Mouse (Mus musculus): ENCODE results near the gene Chmp5. TPM values are rescaled to one million over a fixed set of nuclear protein-coding genes. Genes with fewer than 3 reads are reported as not detected.

Chmp5 gene
- polyA plus RNA-seq, 1 experiment = 49.0 TPM

DNA sequence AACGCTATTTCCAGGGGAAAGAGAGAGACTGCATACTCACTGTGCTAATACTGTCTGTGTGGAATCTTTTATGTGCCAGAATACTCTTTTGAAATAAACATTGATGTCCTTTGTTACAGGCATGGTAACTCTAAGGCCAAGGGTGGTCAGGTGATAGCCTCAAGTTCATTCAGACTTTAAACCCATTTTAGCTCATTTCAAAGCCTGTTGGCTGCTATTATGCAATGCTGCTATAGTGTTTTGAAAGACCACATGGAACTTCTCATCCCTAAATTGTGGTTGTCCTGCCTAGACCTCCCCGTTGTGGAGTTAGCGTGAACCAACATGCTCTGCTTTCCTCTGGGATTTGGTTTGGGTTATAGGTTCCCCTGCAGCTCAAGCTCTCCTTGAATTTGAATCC, 27.5 kb downstream of the Chmp5 start:
- TF ChIP-seq POLR2A (IDR thresholded peaks at IDR 0.05; ENCODE audit: borderline replicate concordance, control insufficient read depth, low read depth, low read length) = no peak
- no peak for TF ChIP-seq CTCF (IDR thresholded peaks at IDR 0.05; ENCODE audit: control insufficient read depth, insufficient read depth, low read length)
- 62% methylated on average over 3 of the region's 3 CpGs for WGBS
- Histone ChIP-seq H3K4me3 (replicated peaks; ENCODE audit: control insufficient read depth, low read depth, low read length) (no peak overlapping the region), H3K4me1 (ENCODE audit: control insufficient read depth, insufficient read depth, low read length) (no peaks in the 10 kb centered on the region; the same call in 1 of the 2 replicates), H3K27ac (ENCODE audit: control insufficient read depth, insufficient read depth, low read depth, low read length, poor library complexity) (no peak overlapping the region)

DNA sequence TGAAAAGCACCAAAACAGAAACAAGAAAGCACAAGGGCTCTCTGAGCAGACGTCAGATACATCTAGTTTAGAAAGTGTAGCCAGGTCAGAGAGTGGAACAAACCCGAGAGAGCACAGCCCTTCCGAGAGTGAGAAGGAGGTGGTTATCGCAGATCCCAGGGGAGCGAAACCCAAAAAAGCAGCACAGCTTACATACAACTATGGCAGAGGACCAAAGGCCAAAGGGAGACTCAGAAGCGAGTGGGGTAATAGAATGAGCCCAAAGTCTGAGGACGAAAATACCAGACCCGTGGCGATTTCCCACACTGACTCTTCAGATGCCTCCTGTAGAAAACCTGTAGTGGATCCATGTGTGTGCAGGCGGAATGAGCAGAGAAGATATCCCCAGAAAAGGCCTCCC, 28.4 kb downstream of the Chmp5 start:
- H3K4me1 ChIP-seq (ENCODE audit: control insufficient read depth, insufficient read depth, low read length) = no peaks in the 10 kb centered on the region; the same call in 1 of the 2 replicates
- no peak overlapping the region for H3K4me3 ChIP-seq (replicated peaks; ENCODE audit: control insufficient read depth, low read depth, low read length)
- WGBS = 88% methylated on average over 10 of the region's 10 CpGs
- H3K27ac ChIP-seq (ENCODE audit: control insufficient read depth, insufficient read depth, low read depth, low read length, poor library complexity) = no peak overlapping the region
- TF ChIP-seq POLR2A (IDR thresholded peaks at IDR 0.05; ENCODE audit: borderline replicate concordance, control insufficient read depth, low read depth, low read length) = no peak
- TF ChIP-seq CTCF (IDR thresholded peaks at IDR 0.05; ENCODE audit: control insufficient read depth, insufficient read depth, low read length) = no peak

DNA sequence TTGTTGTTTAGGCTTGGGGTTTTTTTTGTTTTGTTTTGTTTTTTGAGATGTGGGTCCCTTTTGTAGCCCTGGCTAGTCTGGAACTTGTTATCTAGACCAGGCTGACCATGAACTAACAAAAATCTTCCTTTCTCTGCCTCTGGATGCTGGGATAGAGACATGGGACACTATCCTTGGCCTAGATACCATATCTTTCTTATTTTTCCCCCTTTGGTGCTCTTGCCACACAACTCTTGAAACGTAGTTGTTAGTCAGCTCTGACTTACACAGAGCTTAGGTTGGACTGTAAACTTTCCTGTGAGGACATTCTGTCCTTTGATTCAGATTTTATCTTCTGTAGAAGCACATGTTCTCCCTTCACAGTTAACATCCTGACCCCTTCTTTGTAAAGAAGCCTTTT, 31.2 kb downstream of the Chmp5 start:
- Histone ChIP-seq H3K4me3 (replicated peaks; ENCODE audit: control insufficient read depth, low read depth, low read length) (no peak overlapping the region), H3K27ac (ENCODE audit: control insufficient read depth, insufficient read depth, low read depth, low read length, poor library complexity) (no peak overlapping the region), H3K4me1 (ENCODE audit: control insufficient read depth, insufficient read depth, low read length) (no peaks in the 10 kb centered on the region; the same call in 1 of the 2 replicates)
- WGBS = 80% methylated on average over 1 of the region's 1 CpGs
- no peak for TF ChIP-seq POLR2A (IDR thresholded peaks at IDR 0.05; ENCODE audit: borderline replicate concordance, control insufficient read depth, low read depth, low read length)
- TF ChIP-seq CTCF (IDR thresholded peaks at IDR 0.05; ENCODE audit: control insufficient read depth, insufficient read depth, low read length) = no peak

DNA sequence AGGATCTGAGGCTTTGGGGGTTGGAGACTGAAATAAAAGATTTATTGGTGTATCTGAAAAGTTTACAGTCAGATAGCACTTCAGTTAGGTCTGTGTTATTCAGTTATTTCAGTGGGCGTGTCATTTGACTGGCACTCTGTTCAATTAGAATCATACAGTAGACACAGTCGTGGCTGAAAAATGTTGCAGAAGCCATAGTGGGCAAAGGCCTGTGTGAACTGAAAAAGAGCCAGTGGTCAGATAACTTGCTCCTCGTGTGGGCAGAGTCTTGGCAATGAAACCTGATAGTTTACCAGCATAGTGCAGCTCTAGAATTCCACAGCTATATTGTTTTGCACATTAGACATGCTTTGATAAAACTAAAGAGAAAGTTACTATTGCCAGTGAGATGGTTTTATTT, 34.3 kb downstream of the Chmp5 start:
- Histone ChIP-seq H3K27ac (ENCODE audit: control insufficient read depth, insufficient read depth, low read depth, low read length, poor library complexity) (no peak overlapping the region), H3K4me3 (replicated peaks; ENCODE audit: control insufficient read depth, low read depth, low read length) (no peak overlapping the region), H3K4me1 (ENCODE audit: control insufficient read depth, insufficient read depth, low read length) (no peaks in the 10 kb centered on the region)
- 66% methylated on average over 3 of the region's 3 CpGs for WGBS
- no peak for TF ChIP-seq POLR2A (IDR thresholded peaks at IDR 0.05; ENCODE audit: borderline replicate concordance, control insufficient read depth, low read depth, low read length)
- no peak for TF ChIP-seq CTCF (IDR thresholded peaks at IDR 0.05; ENCODE audit: control insufficient read depth, insufficient read depth, low read length)

DNA sequence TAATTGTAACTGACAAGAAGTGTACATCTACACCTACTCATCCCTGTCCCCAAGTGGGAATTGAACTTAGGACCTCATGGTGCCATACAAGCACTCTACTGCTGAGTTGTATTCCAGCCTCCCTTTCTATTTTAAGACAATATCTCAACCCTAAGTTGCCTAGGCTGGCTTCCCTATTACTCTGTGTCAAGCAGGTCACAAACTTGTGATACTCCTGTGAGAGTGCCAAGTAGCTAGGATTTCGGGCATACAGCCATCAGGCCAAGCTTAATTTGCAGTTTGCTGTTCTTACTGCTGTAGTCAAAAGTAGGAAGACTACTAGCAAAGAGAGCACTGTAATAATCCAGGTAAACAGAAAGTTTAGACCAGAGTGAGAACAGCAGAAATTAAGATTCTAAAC, 35.5 kb downstream of the Chmp5 start:
- WGBS = 88% methylated on average over 1 of the region's 1 CpGs
- H3K27ac ChIP-seq (ENCODE audit: control insufficient read depth, insufficient read depth, low read depth, low read length, poor library complexity) = no peak overlapping the region
- no peak overlapping the region for H3K4me3 ChIP-seq (replicated peaks; ENCODE audit: control insufficient read depth, low read depth, low read length)
- H3K4me1 ChIP-seq (ENCODE audit: control insufficient read depth, insufficient read depth, low read length) = no peaks in the 10 kb centered on the region
- no peak for TF ChIP-seq CTCF (IDR thresholded peaks at IDR 0.05; ENCODE audit: control insufficient read depth, insufficient read depth, low read length)
- no peak for TF ChIP-seq POLR2A (IDR thresholded peaks at IDR 0.05; ENCODE audit: borderline replicate concordance, control insufficient read depth, low read depth, low read length)

DNA sequence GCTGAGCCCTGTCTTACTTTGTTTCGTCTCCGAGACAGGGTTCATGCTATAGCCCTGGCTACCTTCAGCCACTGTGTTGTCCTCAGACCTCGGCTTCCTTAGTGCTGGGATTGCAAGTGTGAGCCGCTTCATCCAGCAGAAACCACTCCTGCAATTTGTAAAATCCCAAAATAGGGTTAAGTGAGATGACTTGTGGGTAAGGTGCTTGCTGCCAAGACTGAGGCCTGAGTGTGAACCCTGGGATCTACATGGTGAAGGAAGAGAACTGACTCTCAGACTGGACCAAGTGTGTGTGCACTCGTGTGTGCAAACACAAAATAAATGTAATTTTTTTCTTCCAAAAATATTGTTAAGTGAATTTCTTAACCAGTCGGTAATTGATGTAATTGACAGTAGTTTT, 41.4 kb downstream of the Chmp5 start:
- H3K27ac ChIP-seq (ENCODE audit: control insufficient read depth, insufficient read depth, low read depth, low read length, poor library complexity) = no peak overlapping the region
- no peaks in the 10 kb centered on the region for H3K4me1 ChIP-seq (ENCODE audit: control insufficient read depth, insufficient read depth, low read length)
- WGBS = 93% methylated on average over 6 of the region's 6 CpGs
- H3K4me3 ChIP-seq (replicated peaks; ENCODE audit: control insufficient read depth, low read depth, low read length) = no peak overlapping the region
- no peak for TF ChIP-seq POLR2A (IDR thresholded peaks at IDR 0.05; ENCODE audit: borderline replicate concordance, control insufficient read depth, low read depth, low read length)
- TF ChIP-seq CTCF (IDR thresholded peaks at IDR 0.05; ENCODE audit: control insufficient read depth, insufficient read depth, low read length) = no peak

DNA sequence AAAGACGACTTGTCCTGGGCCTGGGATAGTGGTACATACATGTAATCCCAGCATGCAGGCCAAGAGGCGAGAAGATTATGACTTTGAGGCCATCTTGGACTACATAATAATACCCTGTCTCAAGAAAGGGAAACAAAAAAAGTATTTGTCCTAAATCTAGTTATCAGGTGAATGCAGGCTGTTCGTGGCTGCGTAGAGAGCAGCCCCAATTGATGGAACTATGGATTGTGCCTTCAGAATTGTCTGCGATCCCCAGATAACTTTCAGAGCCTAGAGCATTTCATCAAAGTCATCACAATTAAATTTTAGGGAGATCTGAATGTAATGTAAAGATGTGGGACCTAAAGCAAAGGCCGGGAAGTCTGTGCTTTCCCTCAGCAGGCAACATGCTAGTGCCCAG, 48.1 kb downstream of the Chmp5 start:
- Histone ChIP-seq H3K27ac (ENCODE audit: control insufficient read depth, insufficient read depth, low read depth, low read length, poor library complexity) (no peak overlapping the region), H3K4me3 (replicated peaks; ENCODE audit: control insufficient read depth, low read depth, low read length) (no peak overlapping the region), H3K4me1 (ENCODE audit: control insufficient read depth, insufficient read depth, low read length) (no peaks in the 10 kb centered on the region)
- TF ChIP-seq CTCF (IDR thresholded peaks at IDR 0.05; ENCODE audit: control insufficient read depth, insufficient read depth, low read length) (no peak), POLR2A (IDR thresholded peaks at IDR 0.05; ENCODE audit: borderline replicate concordance, control insufficient read depth, low read depth, low read length) (no peak)
- WGBS = 79% methylated on average over 6 of the region's 6 CpGs

DNA sequence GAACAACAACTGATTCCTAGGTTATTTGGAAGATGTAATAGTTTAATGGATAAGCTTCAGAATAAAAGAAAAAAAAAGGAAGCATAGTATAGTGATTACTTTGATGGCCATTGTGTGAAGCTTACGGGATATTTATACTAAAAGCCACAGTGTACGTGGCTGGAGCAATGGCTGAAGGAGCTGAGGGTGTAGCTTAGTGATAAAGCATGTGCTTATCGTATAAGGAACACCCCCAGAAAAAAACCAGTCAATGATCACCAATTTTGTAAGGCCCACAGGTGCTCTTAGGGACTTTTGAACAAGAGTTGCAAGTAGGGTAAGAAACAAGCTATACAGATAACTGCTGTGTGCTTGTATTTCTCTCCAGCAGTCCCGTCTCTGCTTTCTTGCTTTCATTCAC, 49.7 kb downstream of the Chmp5 start:
- H3K27ac ChIP-seq (ENCODE audit: control insufficient read depth, insufficient read depth, low read depth, low read length, poor library complexity) = no peak overlapping the region
- TF ChIP-seq POLR2A (IDR thresholded peaks at IDR 0.05; ENCODE audit: borderline replicate concordance, control insufficient read depth, low read depth, low read length) (no peak), CTCF (IDR thresholded peaks at IDR 0.05; ENCODE audit: control insufficient read depth, insufficient read depth, low read length) (no peak)
- no peaks in the 10 kb centered on the region for H3K4me1 ChIP-seq (ENCODE audit: control insufficient read depth, insufficient read depth, low read length)
- 71% methylated on average over 4 of the region's 4 CpGs for WGBS
- H3K4me3 ChIP-seq (replicated peaks; ENCODE audit: control insufficient read depth, low read depth, low read length) = no peak overlapping the region

DNA sequence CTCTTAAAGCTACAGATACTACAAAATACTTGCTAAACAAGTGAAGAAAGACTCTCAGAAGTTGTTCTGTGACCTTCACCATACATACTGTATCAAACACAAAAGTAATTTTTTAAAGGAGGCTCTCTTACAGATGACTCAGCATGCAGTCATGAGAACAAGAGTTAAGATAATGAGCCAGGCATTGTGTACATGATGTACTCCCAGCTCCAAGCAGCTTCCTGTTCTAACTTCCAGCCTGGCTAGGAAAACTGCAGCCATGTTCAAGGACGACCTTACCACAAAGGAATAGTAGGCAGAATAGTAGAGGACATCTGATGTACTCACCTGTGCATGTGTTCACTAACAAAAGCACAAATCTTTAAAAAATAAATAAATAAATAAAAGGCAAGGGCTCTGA, 52.1 kb downstream of the Chmp5 start:
- 92% methylated on average over 1 of the region's 1 CpGs for WGBS

More for the DNA sequence above, 52.1 kb downstream of the Chmp5 start:
- Histone ChIP-seq H3K27ac (ENCODE audit: control insufficient read depth, insufficient read depth, low read depth, low read length, poor library complexity) (no peak overlapping the region), H3K4me1 (ENCODE audit: control insufficient read depth, insufficient read depth, low read length) (no peaks in the 10 kb centered on the region), H3K4me3 (replicated peaks; ENCODE audit: control insufficient read depth, low read depth, low read length) (no peak overlapping the region)
- no peak for TF ChIP-seq POLR2A (IDR thresholded peaks at IDR 0.05; ENCODE audit: borderline replicate concordance, control insufficient read depth, low read depth, low read length)
- no peak for TF ChIP-seq CTCF (IDR thresholded peaks at IDR 0.05; ENCODE audit: control insufficient read depth, insufficient read depth, low read length)

All from bone marrow, adult 2 months (tissue).